Mouse (Mus musculus) ES-Bruce4 (cell line): ENCODE results near the gene Slirp.

ENCODE experiments used
- CTCF ChIP-seq: IDR thresholded peaks from one replicate; pipeline ENCODE4 v1.8.1; 2011; ENCODE audit warnings: low read depth, low read length
- EP300 ChIP-seq: IDR thresholded peaks from 2 replicates; pipeline ENCODE4 v1.6.1; 2011; ENCODE audit warnings: low read depth, low read length; ENCODE audit not compliant: insufficient read depth

DNA sequence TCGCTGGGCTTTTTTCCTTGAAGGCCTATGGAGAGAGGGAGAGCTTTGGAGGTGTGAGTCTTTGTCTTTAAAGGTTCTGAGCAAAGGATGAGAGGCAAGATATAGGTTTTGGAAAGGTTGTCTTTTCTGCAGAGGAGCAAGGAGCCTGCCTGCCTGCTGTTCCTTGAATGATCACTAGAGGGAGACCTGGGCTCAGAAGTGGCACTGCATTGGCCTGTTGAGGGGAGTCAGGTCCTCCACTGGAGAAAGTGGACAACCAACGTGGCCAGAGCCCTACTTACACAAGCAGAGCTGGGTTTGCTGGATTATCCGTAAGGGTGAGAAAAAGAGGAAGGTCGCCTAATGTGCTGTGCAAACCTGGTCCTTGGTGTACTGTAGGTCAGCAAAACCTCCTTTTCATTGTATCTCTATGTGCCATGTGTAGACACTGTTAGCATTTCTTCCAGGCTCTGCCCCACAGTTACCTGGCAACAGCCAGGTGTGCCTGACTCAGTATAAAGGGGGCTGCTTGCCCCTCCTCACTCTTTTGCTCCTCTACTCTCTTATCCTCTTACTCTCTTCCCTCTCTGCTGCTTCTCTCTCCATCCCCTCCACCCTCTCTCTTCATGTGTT, 30.4 kb upstream of the Slirp start:
- peak; percentile 89 for TF ChIP-seq CTCF
- TF ChIP-seq EP300, result no peak
